In the genomic region with DNA sequence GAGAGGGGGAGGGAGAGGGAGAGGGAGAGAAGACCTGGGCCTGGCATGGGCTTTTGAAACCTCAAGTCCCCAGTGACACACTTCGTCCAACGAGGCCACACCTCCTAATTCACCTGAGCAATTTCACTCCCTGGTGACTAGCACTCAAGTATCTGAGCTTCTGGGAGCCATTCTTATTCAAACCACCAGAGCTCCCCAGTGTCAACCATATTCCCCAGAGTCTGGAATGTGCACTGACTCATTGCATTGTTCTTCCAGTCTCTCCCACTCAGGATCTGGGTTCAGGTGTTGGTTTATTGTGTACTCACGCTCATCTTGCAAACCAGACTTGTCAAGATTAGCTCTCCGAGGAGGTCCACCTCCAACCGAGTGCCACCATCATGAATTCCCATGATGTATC, we compare ENCODE assay signal across 22 mouse cellular contexts.
DNase-seq lines count a peak whose midpoint lies in the region; ATAC-seq and TF ChIP-seq lines count a peak whose summit lies in the region.
"Had no signal": no experiment of that assay in that cellular context is flagged by ENCODE, and none has a peak within 500 bp of the region (broad histone marks: within the 10 kb centered on the region; RNA-seq: fewer than 3 reads in every experiment).

No protein-coding gene starts in this region.

- no peak overlapping the region for H3K9ac ChIP-seq in hindbrain, postnatal 0 days (replicated peaks; ENCODE audit: low read length)

- H3K27me3 ChIP-seq in heart, embryonic 10.5 days (ENCODE audit: insufficient read depth, poor library complexity, severe bottlenecking): no peaks in the 10 kb centered on the region
- H3K27me3 ChIP-seq in hindbrain, postnatal 0 days (ENCODE audit: insufficient read depth, low read length): no peaks in the 10 kb centered on the region
- H3K27me3 ChIP-seq: Patski had no signal

- no peaks in the 10 kb centered on the region for H3K4me1 ChIP-seq in heart, embryonic 10.5 days
- no peaks in the 10 kb centered on the region for H3K4me1 ChIP-seq in hindbrain, postnatal 0 days (ENCODE audit: insufficient read depth, low read length)

- no peak overlapping the region for H3K4me2 ChIP-seq in hindbrain, postnatal 0 days (ENCODE audit: low read depth, low read length)

- no peak overlapping the region for H3K27ac ChIP-seq in heart, embryonic 10.5 days
- no peak overlapping the region for H3K27ac ChIP-seq in hindbrain, postnatal 0 days

- WGBS in heart, embryonic 10.5 days: 75% methylated on average over 5 of the region's 5 CpGs
- 82% methylated on average over 5 of the region's 5 CpGs for WGBS in hindbrain, postnatal 0 days

- TF ChIP-seq CTCF in hindbrain, postnatal 0 days (IDR thresholded peaks at IDR 0.05; ENCODE audit: low read depth): no peak

- peak; percentile 16 for DNase-seq in heart, embryonic 10.5 days (ENCODE audit: low spot score)
- no peak for DNase-seq in heart, postnatal 10 days
- DNase-seq in 3134 (ENCODE audit: extremely low read depth, insufficient read length, low spot score) (peak; percentile 55), R1 (ENCODE audit: low read depth, low spot score) (peak; percentile 56)
- no peak for DNase-seq in thymus, postnatal 4 days
- DNase-seq in hindbrain, postnatal 0 days (ENCODE audit: low spot score): no peak
- DNase-seq: adrenal gland, adult 2 months; adrenal gland, adult 8-10 months; adrenal gland, postnatal 10 days; adrenal gland, postnatal 14 days; adrenal gland, postnatal 25 days; adrenal gland, postnatal 36 days; B cell, adult 2 months; cerebellum, adult 11 months; cerebellum, adult 11-12 months; cerebellum, adult 18-20 months; cerebellum, adult 2 months; cerebellum, adult 8-10 months had no signal

- no peak for ATAC-seq in hindbrain, postnatal 0 days
- ATAC-seq: activated CD4-positive, CD25-positive, alpha-beta regulatory T cell, adult 4 months; CD4-positive, CD25-positive, alpha-beta regulatory T cell, adult 4 months; Patski had no signal

- H3K9me3 ChIP-seq in heart, embryonic 10.5 days: 0 out of 2 replicates have a peak, but pooled peaks cover 4% of the 10 kb centered on the region
- H3K9me3 ChIP-seq in hindbrain, postnatal 0 days (ENCODE audit: low read length): no peaks in the 10 kb centered on the region
- H3K9me3 ChIP-seq: G1E had no signal

- no peaks in the 10 kb centered on the region for H3K36me3 ChIP-seq in heart, embryonic 10.5 days
- H3K36me3 ChIP-seq in hindbrain, postnatal 0 days (ENCODE audit: insufficient read depth, low read length): no peaks in the 10 kb centered on the region
- H3K36me3 ChIP-seq: G1E had no signal

- no peak overlapping the region for H3K4me3 ChIP-seq in heart, embryonic 10.5 days
- no peak overlapping the region for H3K4me3 ChIP-seq in hindbrain, postnatal 0 days (ENCODE audit: low read length)

- intact Hi-C loops in heart, postnatal 10 days (cut with DNase I): no loop called here

Comparison
In these comparisons a context has a peak if more than half of its experiments do, and no peak if none do; other contexts are left out.
1. DNase-seq: peak in heart, embryonic 10.5 days (single experiment), 3134 (single experiment) and R1 (single experiment); none in heart, postnatal 10 days (0 of 2), thymus, postnatal 4 days (single experiment) and hindbrain, postnatal 0 days (single experiment).